Mouse (Mus musculus): ENCODE results near the gene Lin54.

GRCm38 (mm10) chr5:100550151-100550550, 49.7 kb upstream of the Lin54 start:
- TF ChIP-seq CTCF (IDR thresholded peaks at IDR 0.05; ENCODE audit: low read depth) (no peak), EP300 (optimal IDR thresholded peaks at IDR 0.05) (no peak)
